Mouse (Mus musculus) layer of hippocampus, adult 2 months (tissue): ENCODE results near the gene Srcin1. TPM values are rescaled to one million over a fixed set of nuclear protein-coding genes. Genes with fewer than 3 reads are reported as not detected.
A peak's percentile ranks its signal among the peaks of the same experiment; 100 is the strongest.

Experiments used
- DNase-seq, 2 experiments: peaks; one replicate each; pipeline ENCODE4 v3.0.0; 2022; ENCODE audit warnings: low spot score in 2 of 2
- H3K27ac ChIP-seq: fragments of 200-600 bp; 2 replicates; pipeline ENCODE4 v1.8.1; 2022
- H3K4me3 ChIP-seq: fragments of 200-600 bp; 2 replicates; pipeline ENCODE4 v1.8.1; 2022; ENCODE audit warnings: mild to moderate bottlenecking
- CTCF ChIP-seq: fragments of 200-600 bp; conservative IDR thresholded peaks from 2 replicates; pipeline ENCODE4 v1.8.1; 2022; ENCODE audit warnings: antibody characterized with exemption, mild to moderate bottlenecking, moderate library complexity
- total RNA-seq, 2 experiments: library from RNA; stranded (reverse); gene quantifications; 2 replicates each; pipeline ENCODE4 v1.2.3; 2021

Gene Srcin1
- total RNA-seq, 2 experiments from 2014 or later, result 226 to 232 TPM

GRCm38 (mm10) chr11:97574551-97575051 lies 1.4 kb downstream of the Srcin1 start:
- DNase-seq, result peak in 1 of 2 experiments; percentile 13
- Histone ChIP-seq H3K4me3 (peak overlapping the region; percentile 59), H3K27ac (peak overlapping the region; percentile 97)
- TF ChIP-seq CTCF, result no peak

GRCm38 (mm10) chr11:97573891-97574550 lies 2.0 kb downstream of the Srcin1 start:
- H3K4me3 ChIP-seq, result peak overlapping the region; percentile 59
- H3K27ac ChIP-seq, result peak overlapping the region; percentile 97
- TF ChIP-seq CTCF, result peak; percentile 62
- DNase-seq, result peak; percentile 80 to 89

DNA sequence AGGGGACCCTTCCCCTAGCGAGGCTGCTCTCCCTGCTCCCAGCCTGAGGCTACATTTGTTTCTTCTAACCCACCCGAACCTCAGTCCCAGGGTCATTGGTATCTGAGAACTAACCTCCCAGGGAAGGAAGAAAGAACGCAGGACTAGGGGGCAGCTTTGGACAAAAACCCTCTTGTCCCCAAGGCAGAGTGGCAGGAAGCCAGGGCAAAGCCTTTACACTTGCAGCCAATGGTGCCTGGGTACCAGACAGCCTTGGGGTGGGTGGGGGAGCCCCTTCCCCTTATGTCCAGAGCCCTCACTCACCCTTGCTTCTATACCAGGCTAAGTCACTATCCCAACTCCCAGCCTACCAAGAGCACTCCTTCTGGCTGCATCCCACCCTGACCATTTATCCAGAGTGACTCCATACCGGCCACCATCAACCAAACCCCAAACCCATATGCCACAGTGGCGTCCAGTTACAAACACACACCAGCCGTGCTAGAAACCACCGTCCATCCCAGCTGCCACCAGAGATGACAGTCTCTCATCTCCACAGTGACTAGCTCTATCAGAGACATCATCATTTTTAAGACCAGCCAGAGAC lies 3.0 kb downstream of the Srcin1 start:
- no peak for DNase-seq
- TF ChIP-seq CTCF, result no peak
- Histone ChIP-seq H3K27ac (peak overlapping the region; percentile 97), H3K4me3 (peak overlapping the region; percentile 59)

DNA sequence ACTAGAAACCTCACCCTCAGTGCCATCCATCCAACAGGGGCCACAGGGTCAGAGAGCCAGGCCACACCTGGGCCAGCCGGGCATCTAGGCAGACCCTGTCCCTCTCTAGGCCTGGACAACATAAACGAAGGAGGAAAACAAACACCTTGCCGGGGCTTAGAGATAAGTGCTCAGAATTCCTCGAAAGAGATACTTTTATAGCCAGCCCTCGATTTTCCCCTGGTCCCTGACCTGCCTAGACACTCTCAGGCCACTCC lies 4.0 kb downstream of the Srcin1 start:
- 0 out of 2 replicates have a peak, but pooled peaks have one; percentile 1 for TF ChIP-seq CTCF
- H3K27ac ChIP-seq, result peak overlapping the region; percentile 97
- H3K4me3 ChIP-seq, result peak overlapping the region; percentile 59
- no peak for DNase-seq

GRCm38 (mm10) chr11:97571266-97572088 lies 4.5 kb downstream of the Srcin1 start:
- Histone ChIP-seq H3K27ac (peak overlapping the region; percentile 97), H3K4me3 (peak overlapping the region; percentile 59)
- DNase-seq, result no peak
- peak; percentile 42 for TF ChIP-seq CTCF

DNA sequence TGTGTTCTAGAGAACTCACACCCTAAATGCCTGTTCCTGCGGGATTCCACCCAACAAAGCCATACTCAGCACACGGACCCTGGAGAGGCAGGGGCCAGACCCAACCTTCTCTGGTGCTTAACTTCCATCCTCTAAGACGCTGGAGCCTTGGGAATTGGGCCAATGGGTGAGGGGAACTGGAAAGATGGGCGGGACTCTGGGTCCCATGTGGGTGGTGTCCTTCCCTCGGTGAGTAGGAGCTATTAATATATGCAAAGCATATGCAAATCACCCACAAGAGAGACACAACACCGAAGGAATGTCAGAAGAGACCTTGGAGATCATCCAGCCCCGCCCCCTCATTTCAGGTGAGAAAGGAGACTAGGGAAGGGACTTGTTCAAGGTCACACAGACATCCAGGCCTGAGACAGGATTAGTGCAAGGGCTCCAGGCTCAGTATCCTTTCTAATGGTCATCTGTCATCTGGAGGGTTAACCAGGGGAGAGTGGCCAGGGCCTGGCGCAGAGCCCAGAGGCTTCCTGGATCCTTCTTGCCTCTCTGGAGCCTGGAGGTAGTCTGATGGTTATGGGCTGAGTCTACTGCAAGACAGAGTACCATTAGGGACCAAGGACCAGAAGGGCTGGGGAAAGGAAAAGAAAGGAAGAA lies 5.4 kb downstream of the Srcin1 start:
- peak overlapping the region; percentile 97 for H3K27ac ChIP-seq
- DNase-seq, result no peak
- TF ChIP-seq CTCF, result no peak
- peak overlapping the region; percentile 59 for H3K4me3 ChIP-seq

DNA sequence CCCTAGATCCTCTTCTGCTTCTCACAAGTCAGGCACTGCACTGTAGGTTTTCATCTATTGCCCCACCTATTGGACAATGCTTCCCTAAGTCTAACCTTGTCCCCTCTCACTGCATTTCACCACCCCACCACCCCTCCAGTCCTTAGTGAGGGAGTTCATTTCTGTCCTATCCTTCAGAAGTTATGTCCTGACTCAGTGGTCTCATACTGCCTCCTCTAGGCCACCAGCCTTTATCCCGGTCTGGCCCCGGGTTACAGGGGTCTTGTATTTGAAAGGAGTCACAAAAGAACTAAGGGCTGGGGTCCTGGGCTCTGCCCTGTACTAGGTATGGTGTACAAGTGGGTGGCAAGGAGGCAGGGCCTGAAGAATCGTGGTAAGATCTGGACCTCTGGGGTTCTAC lies 6.2 kb downstream of the Srcin1 start:
- Histone ChIP-seq H3K4me3 (peak overlapping the region; percentile 59; the same call in 1 of the 2 replicates), H3K27ac (peak overlapping the region; percentile 97)
- TF ChIP-seq CTCF, result no peak
- no peak for DNase-seq

GRCm38 (mm10) chr11:97569301-97569724 lies 6.7 kb downstream of the Srcin1 start:
- no peak for DNase-seq
- TF ChIP-seq CTCF, result no peak
- Histone ChIP-seq H3K27ac (peak overlapping the region; percentile 97), H3K4me3 (peak overlapping the region; percentile 59; the same call in 1 of the 2 replicates)

- peak; percentile 78 to 79 for DNase-seq
- Histone ChIP-seq H3K4me3 (peak overlapping the region; percentile 59; the same call in 1 of the 2 replicates), H3K27ac (peak overlapping the region; percentile 97)
- TF ChIP-seq CTCF, result 0 out of 2 replicates have a peak, but pooled peaks have one; percentile 5
Observed at GRCm38 (mm10) chr11:97568729-97569128, 7.3 kb downstream of the Srcin1 start.

- no peak for TF ChIP-seq CTCF
- DNase-seq, result no peak
- Histone ChIP-seq H3K27ac (peak overlapping the region; percentile 97; the same call in 1 of the 2 replicates), H3K4me3 (no peak overlapping the region)
Observed at GRCm38 (mm10) chr11:97567480-97567879, 8.5 kb downstream of the Srcin1 start.

GRCm38 (mm10) chr11:97566551-97566950 lies 9.4 kb downstream of the Srcin1 start:
- no peak for TF ChIP-seq CTCF
- peak overlapping the region; percentile 97 for H3K27ac ChIP-seq
- H3K4me3 ChIP-seq, result no peak overlapping the region
- no peak for DNase-seq

- peak overlapping the region; percentile 97 for H3K27ac ChIP-seq
- no peak for TF ChIP-seq CTCF
- DNase-seq, result no peak
- H3K4me3 ChIP-seq, result no peak overlapping the region
Observed at GRCm38 (mm10) chr11:97563730-97564129, 12.3 kb downstream of the Srcin1 start.
